Mouse (Mus musculus) myocyte (in vitro differentiated cells): ENCODE data around the gene Otos. TPM values are rescaled to one million over a fixed set of nuclear protein-coding genes. Genes with fewer than 3 reads are reported as not detected.

Experiments
- H3K27me3 ChIP-seq: one replicate; pipeline ENCODE4 v1.6.1; 2011; ENCODE audit not compliant: control insufficient read depth, insufficient read depth, insufficient read length
- H3K36me3 ChIP-seq: one replicate; pipeline ENCODE4 v1.6.1; 2011; ENCODE audit not compliant: control insufficient read depth, insufficient read depth
- H3K4me2 ChIP-seq: one replicate; pipeline ENCODE4 v1.6.1; 2011; ENCODE audit warnings: low read depth, control low read depth
- H3K4me3 ChIP-seq: one replicate; pipeline ENCODE4 v1.5.1; 2011; ENCODE audit warnings: mild to moderate bottlenecking, control low read depth, moderate library complexity
- H3K79me2 ChIP-seq: one replicate; pipeline ENCODE4 v1.6.1; 2011; ENCODE audit not compliant: control insufficient read depth, insufficient read depth
- H3ac ChIP-seq: one replicate; pipeline ENCODE4 v1.6.1; 2011; ENCODE audit not compliant: control insufficient read depth, insufficient read length
- CEBPB ChIP-seq: IDR thresholded peaks from 2 replicates; pipeline ENCODE4 v1.6.1; 2011; ENCODE audit warnings: mild to moderate bottlenecking, moderate library complexity; ENCODE audit not compliant: poor library complexity, insufficient read depth, severe bottlenecking
- E2F4 ChIP-seq: IDR thresholded peaks from one replicate; pipeline ENCODE4 v1.6.1; 2011; ENCODE audit warnings: mild to moderate bottlenecking, control low read depth, moderate library complexity; ENCODE audit not compliant: insufficient read depth
- MAX ChIP-seq: IDR thresholded peaks from one replicate; pipeline ENCODE4 v1.6.1; 2011; ENCODE audit warnings: low read depth, mild to moderate bottlenecking, control low read depth
- MYOD1 ChIP-seq, 3 experiments: IDR thresholded peaks; one replicate each; pipeline ENCODE4 v1.6.1; 2011; ENCODE audit warnings: control low read depth in 2 of 3, low read depth in 2 of 3, mild to moderate bottlenecking in 2 of 3, moderate library complexity in 1 of 3; ENCODE audit not compliant: insufficient read length in 2 of 3, control insufficient read depth in 1 of 3
- MYOG ChIP-seq, 3 experiments: IDR thresholded peaks; one replicate each; pipeline ENCODE4 v1.6.1; 2011; ENCODE audit warnings: control low read depth in 2 of 3, low read depth in 2 of 3, mild to moderate bottlenecking in 2 of 3; ENCODE audit not compliant: insufficient read length in 2 of 3, control insufficient read depth in 1 of 3, insufficient read depth in 1 of 3
- POLR2A ChIP-seq: IDR thresholded peaks from one replicate; pipeline ENCODE4 v1.6.1; 2011; ENCODE audit warnings: low read depth, mild to moderate bottlenecking, control low read depth, moderate library complexity; ENCODE audit not compliant: insufficient read length
- POLR2AphosphoS2 ChIP-seq: IDR thresholded peaks from one replicate; pipeline ENCODE4 v1.6.1; 2011; ENCODE audit warnings: low read depth, control low read depth; ENCODE audit not compliant: insufficient read length
- REST ChIP-seq: IDR thresholded peaks from one replicate; pipeline ENCODE4 v1.6.1; 2011; ENCODE audit warnings: mild to moderate bottlenecking, control low read depth, moderate library complexity; ENCODE audit not compliant: insufficient read depth, insufficient read length
- SRF ChIP-seq: IDR thresholded peaks from one replicate; pipeline ENCODE4 v1.6.1; 2011; ENCODE audit warnings: low read depth; ENCODE audit not compliant: control insufficient read depth, insufficient read length
- TCF12 ChIP-seq: IDR thresholded peaks from one replicate; pipeline ENCODE4 v1.6.1; 2011; ENCODE audit warnings: mild to moderate bottlenecking, control low read depth; ENCODE audit not compliant: poor library complexity, insufficient read depth, severe bottlenecking
- TCF3 ChIP-seq: IDR thresholded peaks from one replicate; pipeline ENCODE4 v1.6.1; 2011; ENCODE audit warnings: low read depth, control low read depth; ENCODE audit not compliant: insufficient read length
- USF1 ChIP-seq: IDR thresholded peaks from one replicate; pipeline ENCODE4 v1.6.1; 2011; ENCODE audit warnings: low read depth, mild to moderate bottlenecking, control low read depth, moderate library complexity
- polyA plus RNA-seq: library from polyadenylated mRNA; unstranded; fragments of >200 nt; fragmentation: generic; extraction: Trizol; gene quantifications from one replicate; pipeline ENCODE4 v1.2.1, GENCODE M21; 2012; ENCODE audit warnings: missing spikeins

The Otos gene
- polyA plus RNA-seq, 1 experiment = 1.2 TPM

- Histone ChIP-seq H3ac (no peak overlapping the region), H3K4me2 (peak overlapping the region; percentile 62), H3K36me3 (no peaks in the 10 kb centered on the region), H3K4me3 (no peak overlapping the region), H3K27me3 (no peaks in the 10 kb centered on the region), H3K79me2 (no peaks in the 10 kb centered on the region)
- TF ChIP-seq TCF12 (peak; percentile 75), REST (no peak), MYOG (IDR thresholded peaks at IDR 0.05; ENCODE audit: control insufficient read depth in 1 of 3, insufficient read depth in 1 of 3, insufficient read length in 2 of 3, low read depth in 2 of 3) (peak; percentile 69 to 96 (median 87)), USF1 (no peak), CEBPB (no peak), TCF3 (peak; percentile 72), MAX (no peak), POLR2A (no peak), MYOD1 (IDR thresholded peaks at IDR 0.05; ENCODE audit: control insufficient read depth in 1 of 3, insufficient read length in 2 of 3, low read depth in 2 of 3) (peak; percentile 55 to 98 (median 97)), POLR2AphosphoS2 (no peak), SRF (no peak), E2F4 (no peak)
These were observed 34.5 kb upstream of the Otos start for GRCm38 (mm10) chr1:92683151-92683550.

GRCm38 (mm10) chr1:92680668-92681603, 32.3 kb upstream of the Otos start:
- no peak overlapping the region for H3K4me3 ChIP-seq
- TF ChIP-seq MYOD1 (IDR thresholded peaks at IDR 0.05; ENCODE audit: control insufficient read depth in 1 of 3, insufficient read length in 2 of 3, low read depth in 2 of 3) (peak in 1 of 3 experiments; percentile 73), POLR2A (no peak), MYOG (IDR thresholded peaks at IDR 0.05; ENCODE audit: control insufficient read depth in 1 of 3, insufficient read depth in 1 of 3, insufficient read length in 2 of 3, low read depth in 2 of 3) (peak in 1 of 3 experiments; percentile 82), CEBPB (no peak)
- H3K4me2 ChIP-seq = peak overlapping the region; percentile 26
- H3ac ChIP-seq = no peak overlapping the region
- H3K27me3 ChIP-seq = no peaks in the 10 kb centered on the region
- H3K79me2 ChIP-seq = no peaks in the 10 kb centered on the region
- H3K36me3 ChIP-seq = no peaks in the 10 kb centered on the region

GRCm38 (mm10) chr1:92678757-92679156, 30.1 kb upstream of the Otos start:
- Histone ChIP-seq H3ac (no peak overlapping the region), H3K79me2 (no peaks in the 10 kb centered on the region), H3K36me3 (no peaks in the 10 kb centered on the region), H3K27me3 (no peaks in the 10 kb centered on the region), H3K4me2 (no peak overlapping the region), H3K4me3 (no peak overlapping the region)
- TF ChIP-seq TCF3 (no peak), SRF (no peak)

GRCm38 (mm10) chr1:92676676-92676975, 28.0 kb upstream of the Otos start:
- TF ChIP-seq USF1 (peak; percentile 49), POLR2A (no peak), REST (no peak), TCF3 (no peak)
- Histone ChIP-seq H3K79me2 (no peaks in the 10 kb centered on the region), H3ac (no peak overlapping the region), H3K27me3 (no peaks in the 10 kb centered on the region), H3K4me2 (peak overlapping the region; percentile 65), H3K36me3 (no peaks in the 10 kb centered on the region), H3K4me3 (no peak overlapping the region)

GRCm38 (mm10) chr1:92675932-92676675, 27.5 kb upstream of the Otos start:
- no peaks in the 10 kb centered on the region for H3K79me2 ChIP-seq
- no peak for TF ChIP-seq USF1
- peak in 2 of 3 experiments; percentile 53 to 89 for TF ChIP-seq MYOG (IDR thresholded peaks at IDR 0.05; ENCODE audit: control insufficient read depth in 1 of 3, insufficient read depth in 1 of 3, insufficient read length in 2 of 3, low read depth in 2 of 3)
- no peak for TF ChIP-seq MAX
- no peak for TF ChIP-seq CEBPB
- TF ChIP-seq SRF = no peak
- TF ChIP-seq E2F4 = no peak
- TF ChIP-seq TCF3 = peak; percentile 81
- TF ChIP-seq POLR2A = no peak
- peak; percentile 40 for TF ChIP-seq TCF12
- peak in 2 of 3 experiments; percentile 54 to 75 for TF ChIP-seq MYOD1 (IDR thresholded peaks at IDR 0.05; ENCODE audit: control insufficient read depth in 1 of 3, insufficient read length in 2 of 3, low read depth in 2 of 3)
- no peak for TF ChIP-seq REST
- no peak for TF ChIP-seq POLR2AphosphoS2
- H3K27me3 ChIP-seq = no peaks in the 10 kb centered on the region
- H3K36me3 ChIP-seq = no peaks in the 10 kb centered on the region
- no peak overlapping the region for H3K4me3 ChIP-seq
- no peak overlapping the region for H3ac ChIP-seq
- peak overlapping the region; percentile 20 for H3K4me2 ChIP-seq
